Mouse (Mus musculus) layer of hippocampus, adult 2 months (tissue): ENCODE measurements around the gene 4933405L10Rik. TPM values are rescaled to one million over a fixed set of nuclear protein-coding genes. Genes with fewer than 3 reads are reported as not detected.

Experiments
- DNase-seq, 2 experiments: peaks; one replicate each; pipeline ENCODE4 v3.0.0; 2022; ENCODE audit warnings: low spot score in 2 of 2
- H3K27ac ChIP-seq: fragments of 200-600 bp; 2 replicates; pipeline ENCODE4 v1.8.1; 2022
- H3K4me3 ChIP-seq: fragments of 200-600 bp; 2 replicates; pipeline ENCODE4 v1.8.1; 2022; ENCODE audit warnings: mild to moderate bottlenecking
- CTCF ChIP-seq: fragments of 200-600 bp; conservative IDR thresholded peaks from 2 replicates; pipeline ENCODE4 v1.8.1; 2022; ENCODE audit warnings: antibody characterized with exemption, mild to moderate bottlenecking, moderate library complexity
- total RNA-seq, 2 experiments: library from RNA; stranded (reverse); gene quantifications; 2 replicates each; pipeline ENCODE4 v1.2.3; 2021

4933405L10Rik gene
- total RNA-seq, 2 experiments from 2014 or later, result 0.84 TPM; not detected in 1

- DNase-seq, result peak; percentile 81 to 87
- peak overlapping the region; percentile 80 for H3K4me3 ChIP-seq
- TF ChIP-seq CTCF, result no peak
- peak overlapping the region; percentile 96 for H3K27ac ChIP-seq
These were observed 13.8 kb upstream of the 4933405L10Rik start for GRCm38 (mm10) chr8:105693648-105694047.

GRCm38 (mm10) chr8:105694051-105694799 is 13.2 kb upstream of the 4933405L10Rik start:
- TF ChIP-seq CTCF, result peak; percentile 67
- Histone ChIP-seq H3K27ac (peak overlapping the region; percentile 96), H3K4me3 (peak overlapping the region; percentile 80)
- DNase-seq, result no peak

GRCm38 (mm10) chr8:105695080-105695780 is 12.2 kb upstream of the 4933405L10Rik start:
- DNase-seq, result no peak
- no peak for TF ChIP-seq CTCF
- peak overlapping the region; percentile 96 for H3K27ac ChIP-seq

GRCm38 (mm10) chr8:105697196-105697780 is 10.2 kb upstream of the 4933405L10Rik start:
- DNase-seq, result no peak
- no peak overlapping the region for H3K4me3 ChIP-seq
- H3K27ac ChIP-seq, result no peak overlapping the region
- no peak for TF ChIP-seq CTCF

More at GRCm38 (mm10) chr8:105695080-105695780, 12.2 kb upstream of the 4933405L10Rik start:
- peak overlapping the region; percentile 80 for H3K4me3 ChIP-seq

GRCm38 (mm10) chr8:105698734-105699133 is 8.7 kb upstream of the 4933405L10Rik start:
- DNase-seq, result no peak
- H3K4me3 ChIP-seq, result no peak overlapping the region
- no peak overlapping the region for H3K27ac ChIP-seq
- TF ChIP-seq CTCF, result no peak

GRCm38 (mm10) chr8:105699488-105700215 is 7.8 kb upstream of the 4933405L10Rik start:
- H3K4me3 ChIP-seq, result peak overlapping the region; percentile 85
- no peak for DNase-seq
- no peak for TF ChIP-seq CTCF
- H3K27ac ChIP-seq, result no peak overlapping the region

GRCm38 (mm10) chr8:105700566-105700965 is 6.9 kb upstream of the 4933405L10Rik start:
- TF ChIP-seq CTCF, result no peak
- Histone ChIP-seq H3K4me3 (peak overlapping the region; percentile 85), H3K27ac (peak overlapping the region; percentile 96)
- peak in 1 of 2 experiments; percentile 47 for DNase-seq

- H3K4me3 ChIP-seq, result peak within 1 kb of the TSS; percentile 85
- peak within 1 kb of the TSS; percentile 96 for H3K27ac ChIP-seq
- TF ChIP-seq CTCF, result peak; percentile 28
- DNase-seq, result peak; percentile 94 to 97
These were observed 6.3 kb upstream of the 4933405L10Rik start, which contains the start of the genes Acd and Pard6a for GRCm38 (mm10) chr8:105700966-105701824. Acd (minus strand) TSS chr8:105701102. Pard6a (plus strand) TSS chr8:105701148.

- no peak for TF ChIP-seq CTCF
- H3K4me3 ChIP-seq, result peak overlapping the region; percentile 85
- peak overlapping the region; percentile 96 for H3K27ac ChIP-seq
- DNase-seq, result no peak
These were observed 5.5 kb upstream of the 4933405L10Rik start for GRCm38 (mm10) chr8:105702001-105702401.

GRCm38 (mm10) chr8:105702731-105703415 is 4.6 kb upstream of the 4933405L10Rik start:
- no peak overlapping the region for H3K27ac ChIP-seq
- no peak overlapping the region for H3K4me3 ChIP-seq
- no peak for TF ChIP-seq CTCF
- no peak for DNase-seq
